Mouse (Mus musculus) olfactory bulb, adult 2 months (tissue): Measurements from ENCODE around the gene Cradd.

Experiments
- CTCF ChIP-seq: fragments of 200-500 bp; IDR thresholded peaks from 2 replicates; pipeline ENCODE4 v1.5.1; 2012; ENCODE audit warnings: low read depth, mild to moderate bottlenecking, low read length, moderate library complexity; ENCODE audit not compliant: insufficient read depth
- POLR2A ChIP-seq: fragments of 200-500 bp; IDR thresholded peaks from 2 replicates; pipeline ENCODE4 v1.6.1; 2012; ENCODE audit warnings: mild to moderate bottlenecking, low read depth, low read length, moderate library complexity; ENCODE audit not compliant: insufficient read depth

- TF ChIP-seq POLR2A (no peak), CTCF (no peak)
Measured at GRCm38 (mm10) chr10:95336781-95337544, 13.0 kb upstream of the Cradd start.
